Mouse (Mus musculus): ENCODE data around the gene Elmo2.

Gene Elmo2

DNA sequence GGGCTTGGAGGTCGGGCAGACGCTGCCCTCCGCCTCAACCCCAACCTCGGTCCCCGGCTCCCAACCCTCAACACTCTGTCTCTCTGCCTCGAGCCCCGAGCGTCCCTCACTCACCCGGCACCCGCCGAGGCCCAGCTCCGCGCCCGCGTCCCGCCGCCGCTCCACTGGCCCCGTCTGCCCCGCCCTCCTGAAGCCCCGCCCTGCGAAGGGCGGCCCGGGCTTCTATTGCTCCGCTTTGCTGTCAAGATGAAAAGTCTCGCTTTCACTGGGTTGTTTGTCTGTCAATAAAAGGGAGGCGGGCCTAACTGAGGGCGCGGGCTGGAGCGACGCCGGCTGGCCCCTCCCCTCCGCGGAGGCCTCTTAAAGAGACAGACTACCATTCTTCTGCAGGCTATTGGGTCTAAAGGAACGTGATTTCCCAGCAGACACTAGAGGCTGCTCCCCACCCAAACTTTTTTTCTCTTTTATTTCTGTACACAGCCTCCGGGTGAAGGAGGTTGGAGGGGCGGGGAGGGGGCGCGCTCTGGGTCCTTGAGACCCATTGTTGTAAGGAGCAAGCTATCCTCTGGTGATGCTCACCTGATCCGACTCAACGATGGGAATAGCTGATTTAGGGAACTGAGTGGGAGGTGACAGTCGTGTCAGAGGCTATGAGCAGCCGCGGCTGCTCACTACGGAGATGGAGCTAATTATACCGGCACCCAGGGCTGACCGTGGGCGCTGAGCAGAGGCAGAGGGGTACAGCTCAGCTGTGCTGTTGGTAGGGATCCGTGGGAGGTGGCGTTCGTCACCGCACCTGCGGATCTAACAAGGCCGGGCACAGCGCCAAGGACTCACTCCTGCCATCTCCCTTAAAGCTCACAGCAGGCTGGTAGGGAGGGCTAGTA is at the start of gene Elmo2:
Gene Elmo2 (minus strand): TSS at position 176 of the 887 bp plus-strand sequence.
- peak; percentile 97 to 98 for DNase-seq (ENCODE audit: low spot score in 2 of 2)

- DNase-seq (ENCODE audit: low spot score in 2 of 2): no peak
Measured at GRCm38 (mm10) chr2:165376001-165376400, 49.7 kb upstream of the Elmo2 start.

GRCm38 (mm10) chr2:165375478-165375877 is 49.2 kb upstream of the Elmo2 start:
- no peak for DNase-seq (ENCODE audit: low spot score in 2 of 2)

DNA sequence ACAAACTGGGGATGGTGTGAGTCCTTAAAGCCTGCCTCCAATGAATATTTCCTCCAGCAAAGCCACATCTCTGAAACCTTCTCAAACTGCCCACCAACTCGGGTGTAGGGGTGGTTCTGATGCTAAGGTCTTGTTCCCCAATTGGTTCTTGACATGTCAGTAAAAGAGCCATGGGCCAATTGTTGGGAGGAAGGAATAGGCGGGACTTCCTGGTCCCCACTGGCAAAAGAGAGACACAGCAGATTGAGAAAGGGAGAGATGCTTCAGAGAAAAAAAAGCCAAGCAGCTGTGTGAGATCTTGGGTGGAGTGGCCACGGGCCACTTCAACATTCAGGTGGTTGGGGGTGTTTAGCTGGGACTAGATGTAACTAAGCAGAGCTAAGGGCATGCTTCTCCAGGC is 44.8 kb upstream of the Elmo2 start:
- peak in 1 of 2 experiments; percentile 45 for DNase-seq (ENCODE audit: low spot score in 2 of 2)

DNA sequence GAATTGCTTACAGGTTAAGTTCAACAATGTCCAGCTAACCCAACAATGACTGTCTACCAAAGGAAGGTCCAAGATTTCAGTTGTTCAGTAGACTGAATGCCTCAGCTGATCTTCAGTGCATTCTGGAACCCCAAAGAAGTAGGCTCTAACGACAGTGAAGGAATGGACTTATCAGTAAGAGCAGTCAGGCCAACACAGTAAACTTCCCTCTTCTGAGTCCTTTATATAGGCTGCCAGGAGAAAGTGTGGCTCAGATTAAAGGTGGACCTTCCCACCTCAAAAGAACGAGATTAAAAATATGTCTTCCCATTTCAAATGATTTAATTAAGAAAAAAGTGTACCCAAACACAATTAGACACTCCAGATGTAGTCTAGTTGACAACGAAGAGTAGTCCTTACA is 44.1 kb upstream of the Elmo2 start:
- no peak for DNase-seq (ENCODE audit: low spot score in 2 of 2)

DNA sequence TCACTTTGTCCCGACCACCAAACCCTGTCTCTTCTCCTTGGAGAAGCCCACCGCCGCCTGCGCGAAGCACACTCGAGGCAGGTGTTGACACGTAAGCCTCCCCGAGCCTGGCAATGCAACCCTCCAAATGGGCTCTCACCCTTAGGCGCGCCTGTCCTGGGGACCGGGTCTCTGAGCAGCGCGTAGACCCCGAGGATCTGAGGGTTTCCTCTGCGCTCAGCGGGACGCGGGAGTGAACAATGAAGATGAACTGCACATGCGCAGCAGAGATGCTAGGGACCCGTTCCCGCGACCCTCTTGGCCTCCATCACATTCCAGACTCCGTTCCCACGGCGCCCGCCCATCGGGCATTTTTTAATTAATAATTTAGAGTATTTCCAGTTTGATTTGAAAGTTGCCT is 42.2 kb upstream of the Elmo2 start, which contains the start of gene Zfp663:
Gene Zfp663 (minus strand): TSS at position 234 of the 400 bp plus-strand sequence.
- no peak for DNase-seq (ENCODE audit: low spot score in 2 of 2)

- DNase-seq (ENCODE audit: low spot score in 2 of 2): no peak
Measured at GRCm38 (mm10) chr2:165367868-165368439, 41.7 kb upstream of the Elmo2 start.

DNA sequence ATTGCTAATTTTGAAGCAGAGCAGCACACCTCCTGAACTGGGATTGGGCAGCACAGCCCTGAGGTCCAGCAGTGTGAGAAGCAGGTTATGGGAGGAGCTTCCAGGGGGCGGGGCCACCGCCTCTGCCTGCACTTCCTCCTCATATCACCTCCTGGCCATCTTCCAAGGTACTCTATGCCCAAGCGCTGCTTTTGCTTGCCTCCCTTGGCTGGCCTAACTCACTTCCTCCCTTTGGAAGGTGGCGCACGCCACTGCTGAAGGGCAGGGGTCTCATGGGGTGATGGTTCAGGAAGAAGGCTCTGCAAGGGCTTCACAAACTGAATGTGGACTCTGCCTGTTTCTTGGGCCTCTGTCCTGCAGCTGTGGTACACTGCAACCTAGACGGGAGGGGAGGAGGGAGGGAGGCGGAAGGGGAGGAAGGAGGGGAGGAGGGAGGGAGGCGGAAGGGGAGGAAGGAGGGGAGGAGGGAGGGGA is 40.8 kb upstream of the Elmo2 start:
- DNase-seq (ENCODE audit: low spot score in 2 of 2): no peak

- DNase-seq (ENCODE audit: low spot score in 2 of 2): no peak
Measured at GRCm38 (mm10) chr2:165364334-165365091, 38.2 kb upstream of the Elmo2 start.

GRCm38 (mm10) chr2:165363282-165363681 is 37.0 kb upstream of the Elmo2 start:
- DNase-seq (ENCODE audit: low spot score in 2 of 2): no peak

DNA sequence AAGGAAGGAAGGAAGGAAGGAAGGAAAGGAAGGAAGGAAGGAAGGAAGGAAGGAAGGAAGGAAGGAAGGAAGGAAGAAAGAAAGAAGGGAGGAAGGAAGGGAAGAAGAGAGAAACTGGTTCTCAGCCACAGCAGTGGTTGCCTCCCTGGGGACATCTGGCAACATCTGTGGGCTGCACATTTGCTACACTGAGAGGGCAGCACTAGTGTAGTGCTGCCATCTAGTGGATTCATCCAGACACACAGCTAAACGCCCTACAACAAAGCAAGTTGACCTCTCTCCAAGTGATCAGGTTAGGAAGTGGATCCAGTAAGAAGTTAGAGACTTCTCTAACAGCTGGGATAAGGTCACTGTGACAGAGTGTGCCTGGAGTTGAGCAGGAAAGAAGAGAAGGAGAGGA is 34.6 kb upstream of the Elmo2 start:
- no peak for DNase-seq (ENCODE audit: low spot score in 2 of 2)

DNA sequence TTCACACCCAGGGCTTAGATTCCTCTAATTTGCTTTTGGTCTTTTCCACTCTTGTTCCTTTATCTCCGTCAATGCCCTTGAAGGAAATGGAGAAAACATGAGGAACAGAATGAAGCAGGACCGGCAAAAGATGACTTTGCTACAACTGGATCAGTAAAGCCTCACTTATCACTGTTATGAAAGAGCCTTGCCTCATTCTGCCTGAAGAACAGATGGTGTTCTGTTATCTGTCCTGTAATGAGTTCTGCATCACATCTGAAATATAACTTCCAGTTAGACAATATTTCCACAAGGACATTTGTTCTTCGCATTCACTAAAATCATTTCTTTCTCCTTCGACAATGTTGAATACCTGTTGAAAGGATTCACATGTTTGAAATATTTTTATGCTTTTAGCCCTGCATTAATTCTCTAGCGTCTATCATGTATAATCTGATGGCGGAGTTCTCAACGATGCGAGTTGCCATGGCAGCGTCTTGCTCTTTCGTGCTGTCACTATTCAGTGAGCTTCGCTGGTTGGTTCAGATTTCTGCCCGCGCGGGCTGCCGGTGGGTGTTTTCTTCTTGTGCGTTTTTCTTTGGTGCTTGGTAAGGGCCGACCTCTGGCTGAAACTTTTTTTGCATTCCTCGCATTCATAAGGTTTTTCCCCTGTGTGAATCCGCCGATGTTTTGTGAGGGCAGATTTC is 25.7 kb upstream of the Elmo2 start:
- DNase-seq (ENCODE audit: low spot score in 2 of 2): peak in 1 of 2 experiments; percentile 57

DNA sequence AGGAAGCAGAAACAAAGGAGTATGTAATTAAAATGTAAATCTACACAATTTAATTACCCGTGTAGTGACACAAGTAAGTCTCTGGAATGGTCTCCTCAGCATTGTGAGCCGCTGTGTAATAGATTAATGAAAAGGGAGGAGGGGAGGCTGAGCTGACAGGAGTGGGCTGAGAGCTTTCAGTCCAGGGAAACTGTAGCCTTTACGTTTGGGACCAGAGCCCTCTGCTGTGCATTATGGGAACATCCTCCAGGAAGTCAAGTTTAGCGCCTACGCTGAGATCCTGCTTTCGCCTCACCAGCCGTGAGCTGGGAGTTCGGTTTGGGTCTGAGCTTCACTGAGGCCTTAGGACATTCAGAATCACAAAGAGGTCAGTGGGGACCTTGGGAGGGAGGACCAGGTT is 23.2 kb upstream of the Elmo2 start:
- DNase-seq (ENCODE audit: low spot score in 2 of 2): peak in 1 of 2 experiments; percentile 32

GRCm38 (mm10) chr2:165346180-165346579 is 19.9 kb upstream of the Elmo2 start:
- DNase-seq (ENCODE audit: low spot score in 2 of 2): no peak

DNA sequence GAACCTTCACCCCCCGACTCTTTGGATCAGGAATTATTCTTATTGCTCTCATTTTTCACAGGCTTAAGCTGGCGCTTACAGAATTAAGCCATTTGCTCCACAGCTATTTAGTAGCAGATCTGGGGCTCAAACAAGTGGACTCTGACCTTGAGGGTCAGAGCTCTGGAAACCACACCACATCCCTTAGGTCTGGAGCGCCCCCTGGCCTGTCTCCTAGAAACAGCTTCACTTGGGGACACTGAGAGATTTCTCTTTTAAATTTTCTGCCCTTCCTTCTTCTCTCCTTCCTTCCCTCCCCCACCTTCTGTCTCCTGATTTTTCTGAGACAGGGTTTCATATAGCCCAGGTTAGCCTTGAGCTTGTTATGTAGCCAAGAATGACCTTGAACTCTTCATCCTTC is 10.9 kb upstream of the Elmo2 start:
- no peak for DNase-seq (ENCODE audit: low spot score in 2 of 2)

DNA sequence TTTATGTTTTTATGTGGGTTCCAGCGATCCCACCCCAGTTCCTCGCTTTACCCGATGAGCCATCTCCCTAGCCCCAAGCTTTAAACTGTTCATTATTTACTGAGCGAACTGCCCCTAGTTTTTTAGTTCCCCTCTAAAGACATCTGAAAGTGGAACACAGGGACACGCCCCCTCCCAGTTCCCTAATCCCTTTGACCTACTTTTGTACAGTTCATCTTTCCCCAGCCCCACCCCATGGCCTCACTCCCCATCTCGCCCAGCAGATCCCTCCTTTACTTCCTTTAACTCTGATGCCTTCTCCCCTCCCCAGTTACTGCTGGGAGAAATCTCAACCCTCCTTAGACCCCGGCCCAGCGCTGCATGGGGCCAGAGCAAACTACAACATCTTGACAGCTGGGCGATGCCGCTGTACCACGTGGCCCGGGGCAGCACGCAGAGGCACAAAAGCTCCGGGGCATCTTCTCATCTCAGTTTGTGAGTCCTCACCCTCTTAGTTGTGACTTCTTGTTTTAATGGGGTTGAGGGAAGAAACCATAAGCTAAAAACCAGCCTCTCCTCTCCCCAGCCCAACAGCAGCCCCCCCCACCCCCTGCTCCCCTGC is 6.4 kb upstream of the Elmo2 start:
- no peak for DNase-seq (ENCODE audit: low spot score in 2 of 2)

- no peak for DNase-seq (ENCODE audit: low spot score in 2 of 2)
Measured at GRCm38 (mm10) chr2:165329703-165330102, 3.4 kb upstream of the Elmo2 start.

- no peak for DNase-seq (ENCODE audit: low spot score in 2 of 2)
Measured at GRCm38 (mm10) chr2:165328746-165329145, 2.5 kb upstream of the Elmo2 start.

- DNase-seq (ENCODE audit: low spot score in 2 of 2): no peak
Measured at GRCm38 (mm10) chr2:165327386-165327785, 1.1 kb upstream of the Elmo2 start.

GRCm38 (mm10) chr2:165325521-165326303 is 567 bp downstream of the Elmo2 start:
- no peak for DNase-seq (ENCODE audit: low spot score in 2 of 2)
